Mouse (Mus musculus) CH12.LX (cell line): ENCODE results near the gene Tmed1. TPM values are rescaled to one million over a fixed set of nuclear protein-coding genes. Genes with fewer than 3 reads are reported as not detected.

Experiments
- DNase-seq: peaks from one replicate; pipeline ENCODE4 v3.0.0-alpha.2; 2013; ENCODE audit errors: extremely low read depth
- H3K27ac ChIP-seq: 2 replicates; pipeline ENCODE4 v1.5.1; 2012; ENCODE audit warnings: low read depth, mild to moderate bottlenecking, control low read depth, moderate library complexity; ENCODE audit not compliant: insufficient read depth
- H3K27me3 ChIP-seq: replicated peaks from 2 replicates; pipeline ENCODE3; 2012; ENCODE audit warnings: inconsistent platforms
- H3K36me3 ChIP-seq, 2 experiments: replicated peaks in 1 of 2; 2 replicates each; pipeline versions ENCODE3 to v1.6.1; 2012; ENCODE audit warnings: inconsistent platforms in 1 of 2, low read length in 1 of 2, mild to moderate bottlenecking in 1 of 2, mixed read lengths in 1 of 2, moderate library complexity in 1 of 2; ENCODE audit not compliant: control insufficient read depth in 1 of 2, insufficient read depth in 1 of 2
- H3K4me1 ChIP-seq, 2 experiments: 2 replicates each; pipeline ENCODE4 v1.6.1; 2012; ENCODE audit warnings: inconsistent platforms in 1 of 2, moderate library complexity in 1 of 2; ENCODE audit not compliant: insufficient read depth in 2 of 2, control insufficient read depth in 1 of 2
- H3K4me2 ChIP-seq: 2 replicates; pipeline ENCODE4 v1.6.1; 2012; ENCODE audit warnings: low read depth, mild to moderate bottlenecking, control low read depth; ENCODE audit not compliant: poor library complexity, insufficient read depth, severe bottlenecking
- H3K4me3 ChIP-seq, 3 experiments: fragments of 150-350 bp in 1 of 3; sonication (generic) in 1 of 3; replicated peaks in 1 of 3; 2 replicates each; pipeline versions ENCODE3 to v1.5.1; 2011 to 2012; ENCODE audit warnings: low read depth in 2 of 3, low read length in 2 of 3, mild to moderate bottlenecking in 2 of 3, moderate library complexity in 2 of 3, control low read depth in 1 of 3, improper control_type of control experiment in 1 of 3, inconsistent platforms in 1 of 3, mixed read lengths in 1 of 3; ENCODE audit not compliant: poor library complexity in 1 of 3
- H3K79me2 ChIP-seq: replicated peaks from 2 replicates; pipeline ENCODE4 v1.6.1; 2012; ENCODE audit warnings: mild to moderate bottlenecking, moderate library complexity; ENCODE audit not compliant: control insufficient read depth, poor library complexity, insufficient read depth, severe bottlenecking; ENCODE audit errors: extremely low read depth
- H3K9ac ChIP-seq: 2 replicates; pipeline ENCODE4 v1.6.1; 2012; ENCODE audit warnings: low read depth, mild to moderate bottlenecking, control low read depth, moderate library complexity; ENCODE audit not compliant: insufficient read depth
- H3K9me3 ChIP-seq: replicated peaks from 2 replicates; pipeline ENCODE3; 2012; ENCODE audit warnings: low read length, inconsistent platforms, mixed read lengths
- CHD1 ChIP-seq: IDR thresholded peaks from 2 replicates; pipeline ENCODE4 v1.6.1; 2012; ENCODE audit warnings: low read depth, low read length, improper control_type of control experiment, inconsistent platforms
- CTCF ChIP-seq, 2 experiments: IDR thresholded peaks in 1 of 2; conservative IDR thresholded peaks in 1 of 2; 2 replicates each; pipeline ENCODE4 v1.5.1; 2011 to 2012; ENCODE audit warnings: low read depth in 2 of 2, low read length in 2 of 2, improper control_type of control experiment in 1 of 2, inconsistent platforms in 1 of 2, mild to moderate bottlenecking in 1 of 2, moderate library complexity in 1 of 2
- E2F4 ChIP-seq: IDR thresholded peaks from 2 replicates; pipeline ENCODE4 v1.6.1; 2011; ENCODE audit warnings: low read depth, low read length, improper control_type of control experiment; ENCODE audit not compliant: insufficient replicate concordance
- EP300 ChIP-seq: IDR thresholded peaks from 2 replicates; pipeline ENCODE4 v1.6.1; 2011; ENCODE audit warnings: low read length, improper control_type of control experiment
- HCFC1 ChIP-seq: IDR thresholded peaks from 2 replicates; pipeline ENCODE4 v1.6.1; 2012; ENCODE audit warnings: low read depth, mild to moderate bottlenecking, inconsistent platforms, low read length, improper control_type of control experiment
- KAT2A ChIP-seq: IDR thresholded peaks from 2 replicates; pipeline ENCODE4 v1.6.1; 2012; ENCODE audit warnings: low read length, improper control_type of control experiment, inconsistent platforms; ENCODE audit not compliant: insufficient replicate concordance
- MAX ChIP-seq: IDR thresholded peaks from 2 replicates; pipeline ENCODE4 v1.6.1; 2011; ENCODE audit warnings: low read length, improper control_type of control experiment
- MEF2A ChIP-seq: IDR thresholded peaks from 2 replicates; pipeline ENCODE4 v1.6.1; 2014; ENCODE audit warnings: low read depth, mild to moderate bottlenecking, inconsistent platforms, low read length, improper control_type of control experiment, borderline replicate concordance
- NELFE ChIP-seq: IDR thresholded peaks from 2 replicates; pipeline ENCODE4 v1.6.1; 2011; ENCODE audit warnings: low read depth, low read length, improper control_type of control experiment
- PAX5 ChIP-seq: IDR thresholded peaks from 2 replicates; pipeline ENCODE4 v1.6.1; 2012; ENCODE audit warnings: low read length, inconsistent platforms, mixed read lengths
- POLR2AphosphoS2 ChIP-seq: IDR thresholded peaks from 2 replicates; pipeline ENCODE4 v1.6.1; 2011; ENCODE audit warnings: low read depth, low read length, improper control_type of control experiment
- RCOR1 ChIP-seq: conservative IDR thresholded peaks from 2 replicates; pipeline ENCODE4 v1.6.1; 2012; ENCODE audit warnings: low read depth, mild to moderate bottlenecking, inconsistent platforms, low read length, improper control_type of control experiment
- SMC3 ChIP-seq: IDR thresholded peaks from 2 replicates; pipeline ENCODE4 v1.6.1; 2011; ENCODE audit warnings: low read depth, low read length, improper control_type of control experiment
- USF1 ChIP-seq: IDR thresholded peaks from 2 replicates; pipeline ENCODE4 v1.6.1; 2014; ENCODE audit warnings: low read depth, mild to moderate bottlenecking, inconsistent platforms, low read length, improper control_type of control experiment
- ZC3H11A ChIP-seq: IDR thresholded peaks from 2 replicates; pipeline ENCODE4 v1.6.1; 2012; ENCODE audit warnings: low read depth, mild to moderate bottlenecking, inconsistent platforms, low read length, improper control_type of control experiment
- ZKSCAN1 ChIP-seq: IDR thresholded peaks from 2 replicates; pipeline ENCODE4 v1.6.1; 2012; ENCODE audit warnings: low read depth, inconsistent platforms, low read length, improper control_type of control experiment, borderline replicate concordance
- ZMIZ1 ChIP-seq: IDR thresholded peaks from 2 replicates; pipeline ENCODE4 v1.6.1; 2012; ENCODE audit warnings: low read depth, mild to moderate bottlenecking, inconsistent platforms, low read length, improper control_type of control experiment
- ZNF384 ChIP-seq: IDR thresholded peaks from 2 replicates; pipeline ENCODE4 v1.6.1; 2012; ENCODE audit warnings: low read depth, low read length, improper control_type of control experiment, inconsistent platforms
- dilution Hi-C: fragments of 300-500 bp; cut with MboI; formaldehyde crosslinking; loops from 2 replicates; pipeline ENCODE4 v1.14.3; 2020; ENCODE audit warnings: low sequenced_read_pairs; ENCODE audit not compliant: extremely low pct_unique_long_range_greater_than_20kb, extremely low pct_ligation_motif_present
- in situ Hi-C: fragments of 300-500 bp; cut with MboI; formaldehyde crosslinking; loops from 3 replicates; pipeline ENCODE4 v1.14.3; 2019; ENCODE audit warnings: low sequenced_read_pairs, low pct_ligation_motif_present, low pct_unique_long_range_greater_than_20kb, mixed read lengths
- polyA plus RNA-seq: library from polyadenylated mRNA; unstranded; fragments of >175 nt; gene quantifications from 2 replicates; pipeline ENCODE4 v1.2.1, GENCODE M21; 2012; ENCODE audit warnings: low read depth; ENCODE audit not compliant: insufficient read length
- total RNA-seq, 2 experiments: library from RNA; depleted of rRNA; stranded (reverse); fragments of 300-350 nt in 1 of 2; fragments of >200 nt in 1 of 2; gene quantifications; 2 replicates each; pipeline ENCODE4 v1.2.3; 2012 to 2014

Gene Tmed1
- total and polyA plus RNA-seq, 3 experiments, result 17.1 to 28.4 (median 25.5) TPM

GRCm38 (mm10) chr9:21508871-21509404 lies 1.1 kb downstream of the Tmed1 start:
- DNase-seq, result no peak
- Histone ChIP-seq H3K27ac (peak overlapping the region; percentile 11; the same call in 1 of the 2 replicates), H3K9ac (peak overlapping the region; percentile 13), H3K4me2 (peak overlapping the region; percentile 82), H3K79me2 (no peaks in the 10 kb centered on the region), H3K27me3 (no peaks in the 10 kb centered on the region), H3K9me3 (peaks cover 9% of the 10 kb centered on the region), H3K4me1 (peaks cover 12 to 40% of the 10 kb centered on the region in 2 experiments), H3K36me3 (peaks cover 48 to 53% of the 10 kb centered on the region in 2 experiments), H3K4me3 (peak overlapping the region in 2 of 3 experiments; percentile 71 to 76)
- no peak for TF ChIP-seq PAX5
- no peak for TF ChIP-seq E2F4
- TF ChIP-seq USF1, result no peak
- TF ChIP-seq ZKSCAN1, result no peak
- no peak for TF ChIP-seq MEF2A
- TF ChIP-seq CTCF (conservative IDR thresholded peaks at IDR 0.05 in 1 of 2, IDR thresholded peaks at IDR 0.05 in 1 of 2; ENCODE audit: low read depth in 2 of 2, low read length in 2 of 2), result no peak
- no peak for TF ChIP-seq RCOR1
- no peak for TF ChIP-seq HCFC1
- no peak for TF ChIP-seq SMC3
- TF ChIP-seq ZC3H11A, result no peak
- no peak for TF ChIP-seq POLR2AphosphoS2
- no peak for TF ChIP-seq EP300
- TF ChIP-seq KAT2A, result no peak
- no peak for TF ChIP-seq NELFE
- TF ChIP-seq ZNF384, result no peak
- no peak for TF ChIP-seq CHD1
- no peak for TF ChIP-seq MAX
- in situ Hi-C loops, result no loop called here
- dilution Hi-C loops, result no loop called here

- Histone ChIP-seq H3K4me2 (no peak overlapping the region), H3K9ac (no peak overlapping the region), H3K27ac (no peak overlapping the region), H3K4me3 (no peak overlapping the region), H3K4me1 (peaks cover 11 to 36% of the 10 kb centered on the region in 2 experiments), H3K9me3 (peaks cover under 1% of the 10 kb centered on the region), H3K36me3 (peaks cover 54 to 61% of the 10 kb centered on the region in 2 experiments), H3K79me2 (no peaks in the 10 kb centered on the region), H3K27me3 (no peaks in the 10 kb centered on the region)
- dilution Hi-C loops (no loop called here), in situ Hi-C loops (no loop called here)
- DNase-seq, result no peak
- TF ChIP-seq ZMIZ1 (0 out of 2 replicates have a peak, but pooled peaks have one; percentile 18), CHD1 (no peak)
These were observed 2.2 kb downstream of the Tmed1 start for GRCm38 (mm10) chr9:21507753-21508430.
